Mouse (Mus musculus): ENCODE data around the gene Msh4. TPM values are rescaled to one million over a fixed set of nuclear protein-coding genes. Genes with fewer than 3 reads are reported as not detected.
A peak's percentile ranks its signal among the peaks of the same experiment; 100 is the strongest.

Gene Msh4
- polyA plus RNA-seq, 1 experiment from 2014 or later, result 0.14 TPM

GRCm38 (mm10) chr3:153819438-153819837 is 86.5 kb downstream of the Msh4 start:
- H3K9me3 ChIP-seq, result peaks cover 4% of the 10 kb centered on the region; the same call in 1 of the 2 replicates
- no peak overlapping the region for H3K27ac ChIP-seq (replicated peaks)
- WGBS, result 70% methylated on average over 9 of the region's 9 CpGs
- peak; percentile 47; the same call in 1 of the 2 replicates for ATAC-seq (ENCODE audit: low FRiP score, low read depth)
- H3K36me3 ChIP-seq, result no peaks in the 10 kb centered on the region
- H3K9ac ChIP-seq (replicated peaks), result no peak overlapping the region
- H3K27me3 ChIP-seq, result no peaks in the 10 kb centered on the region
- peaks cover 10% of the 10 kb centered on the region; the same call in 1 of the 2 replicates for H3K4me1 ChIP-seq
- no peak overlapping the region for H3K4me3 ChIP-seq
- H3K4me2 ChIP-seq (replicated peaks), result no peak overlapping the region

- WGBS, result 90% methylated on average over 3 of the region's 3 CpGs
- Histone ChIP-seq H3K4me2 (replicated peaks) (no peak overlapping the region), H3K36me3 (no peaks in the 10 kb centered on the region), H3K27me3 (no peaks in the 10 kb centered on the region), H3K9me3 (peaks cover 4% of the 10 kb centered on the region; the same call in 1 of the 2 replicates), H3K9ac (replicated peaks) (no peak overlapping the region), H3K27ac (replicated peaks) (no peak overlapping the region), H3K4me1 (peaks cover 4% of the 10 kb centered on the region; the same call in 1 of the 2 replicates), H3K4me3 (no peak overlapping the region)
- ATAC-seq (ENCODE audit: low FRiP score, low read depth), result no peak
These were observed 87.2 kb downstream of the Msh4 start for GRCm38 (mm10) chr3:153818723-153819122.

GRCm38 (mm10) chr3:153817376-153817890 is 88.5 kb downstream of the Msh4 start:
- Histone ChIP-seq H3K4me2 (replicated peaks) (no peak overlapping the region), H3K27me3 (no peaks in the 10 kb centered on the region), H3K9me3 (peaks cover 4% of the 10 kb centered on the region; the same call in 1 of the 2 replicates), H3K9ac (replicated peaks) (no peak overlapping the region), H3K27ac (replicated peaks) (no peak overlapping the region), H3K4me1 (0 out of 2 replicates have a peak, but pooled peaks cover 2% of the 10 kb centered on the region), H3K4me3 (no peak overlapping the region), H3K36me3 (no peaks in the 10 kb centered on the region)
- 91% methylated on average over 9 of the region's 9 CpGs for WGBS
- no peak for ATAC-seq (ENCODE audit: low FRiP score, low read depth)

- H3K4me1 ChIP-seq, result no peaks in the 10 kb centered on the region
- H3K36me3 ChIP-seq, result no peaks in the 10 kb centered on the region
- peaks cover 4% of the 10 kb centered on the region; the same call in 1 of the 2 replicates for H3K9me3 ChIP-seq
- H3K9ac ChIP-seq (replicated peaks), result no peak overlapping the region
- H3K27me3 ChIP-seq, result no peaks in the 10 kb centered on the region
- H3K4me2 ChIP-seq (replicated peaks), result no peak overlapping the region
- no peak for ATAC-seq (ENCODE audit: low FRiP score, low read depth)
- H3K27ac ChIP-seq (replicated peaks), result no peak overlapping the region
- H3K4me3 ChIP-seq, result no peak overlapping the region
- WGBS, result 91% methylated on average over 8 of the region's 8 CpGs
These were observed 91.9 kb downstream of the Msh4 start for GRCm38 (mm10) chr3:153814026-153814425.

- no peak overlapping the region for H3K4me2 ChIP-seq (replicated peaks)
- H3K36me3 ChIP-seq, result no peaks in the 10 kb centered on the region
- no peak for ATAC-seq (ENCODE audit: low FRiP score, low read depth)
- no peak overlapping the region for H3K4me3 ChIP-seq
- peaks cover 4% of the 10 kb centered on the region; the same call in 1 of the 2 replicates for H3K27me3 ChIP-seq
- WGBS, result 84% methylated on average over 13 of the region's 13 CpGs
- peaks cover 5% of the 10 kb centered on the region for H3K4me1 ChIP-seq
- H3K9ac ChIP-seq (replicated peaks), result no peak overlapping the region
- no peak overlapping the region for H3K27ac ChIP-seq (replicated peaks)
- no peaks in the 10 kb centered on the region for H3K9me3 ChIP-seq
These were observed 97.5 kb downstream of the Msh4 start for GRCm38 (mm10) chr3:153808406-153808805.

- H3K4me3 ChIP-seq, result no peak overlapping the region
- H3K9me3 ChIP-seq, result no peaks in the 10 kb centered on the region
- H3K4me2 ChIP-seq (replicated peaks), result no peak overlapping the region
- no peak for ATAC-seq (ENCODE audit: low FRiP score, low read depth)
- WGBS, result 89% methylated on average over 9 of the region's 9 CpGs
- H3K4me1 ChIP-seq, result peaks cover 5% of the 10 kb centered on the region
- H3K36me3 ChIP-seq, result no peaks in the 10 kb centered on the region
- H3K9ac ChIP-seq (replicated peaks), result no peak overlapping the region
- no peak overlapping the region for H3K27ac ChIP-seq (replicated peaks)
- H3K27me3 ChIP-seq, result peaks cover 4% of the 10 kb centered on the region; the same call in 1 of the 2 replicates
These were observed 98.3 kb downstream of the Msh4 start for GRCm38 (mm10) chr3:153807444-153808149.

Other genes starting within 250 kb of the Msh4 start
- 28.5 and 32.3 TPM in 2 replicates for gene St6galnac3, start 181.0 kb downstream of the Msh4 start, polyA plus RNA-seq (2016; fragmentation: Nextera tagmentation; extraction: Ambion mirVana)
- gene Asb17, start 61.9 kb downstream of the Msh4 start, polyA plus RNA-seq (2016; fragmentation: Nextera tagmentation; extraction: Ambion mirVana), result 0.06 TPM in 1 of 2 replicates, not detected in the other
- 38.4 and 38.6 TPM in 2 replicates for gene Rabggtb, start 6.9 kb upstream of the Msh4 start, polyA plus RNA-seq (2016; fragmentation: Nextera tagmentation; extraction: Ambion mirVana)
- 54.6 and 55.0 TPM in 2 replicates for gene Acadm, start 38.5 kb upstream of the Msh4 start, polyA plus RNA-seq (2016; fragmentation: Nextera tagmentation; extraction: Ambion mirVana)
- 5.8 and 6.1 TPM in 2 replicates for gene Slc44a5, start 67.3 kb upstream of the Msh4 start, polyA plus RNA-seq (2016; fragmentation: Nextera tagmentation; extraction: Ambion mirVana)